Mouse (Mus musculus) urinary bladder, postnatal 36 days (tissue): ENCODE measurements around the gene Fam126b.
"Not testable (repeated sequence)": the region's sequence is repeated elsewhere in the genome, so short reads cannot be mapped to it uniquely, and the experiment has no call there.

Experiments
- DNase-seq, 2 experiments: peaks; one replicate each; pipeline ENCODE4 v3.0.0; 2022; ENCODE audit warnings: low spot score in 2 of 2, mixed read lengths in 1 of 2

The Fam126b gene

GRCm38 (mm10) chr1:58570437-58570836 is 15.7 kb downstream of the Fam126b start:
- no peak for DNase-seq

- DNase-seq = no peak
These were observed 17.5 kb downstream of the Fam126b start for GRCm38 (mm10) chr1:58568456-58569130.

GRCm38 (mm10) chr1:58566621-58567020 is 19.5 kb downstream of the Fam126b start:
- no peak for DNase-seq

GRCm38 (mm10) chr1:58564981-58565380 is 21.1 kb downstream of the Fam126b start:
- no peak for DNase-seq

GRCm38 (mm10) chr1:58562455-58562854 is 23.7 kb downstream of the Fam126b start:
- peak; percentile 29 to 31 for DNase-seq

- not testable (repeated sequence) for DNase-seq
These were observed 25.8 kb downstream of the Fam126b start for GRCm38 (mm10) chr1:58560370-58560769.

- DNase-seq = no peak
These were observed 44.7 kb downstream of the Fam126b start for GRCm38 (mm10) chr1:58541386-58541785.

GRCm38 (mm10) chr1:58507249-58507648 is 78.9 kb downstream of the Fam126b start:
- no peak for DNase-seq

GRCm38 (mm10) chr1:58504577-58505254 is 81.4 kb downstream of the Fam126b start, which contains the start of gene Orc2:
TSS of gene Orc2 (minus strand) at chr1:58505109.
- peak; percentile 81 to 90 for DNase-seq

GRCm38 (mm10) chr1:58503793-58504370 is 82.2 kb downstream of the Fam126b start:
- no peak for DNase-seq

- DNase-seq = no peak
These were observed 83.0 kb downstream of the Fam126b start for GRCm38 (mm10) chr1:58503134-58503533.

- no peak for DNase-seq
These were observed 87.4 kb downstream of the Fam126b start for GRCm38 (mm10) chr1:58498758-58499157.

- no peak for DNase-seq
These were observed 88.4 kb downstream of the Fam126b start for GRCm38 (mm10) chr1:58497678-58498077.

- DNase-seq = no peak
These were observed 90.5 kb downstream of the Fam126b start for GRCm38 (mm10) chr1:58495603-58496002.

- DNase-seq = no peak
These were observed 103.5 kb downstream of the Fam126b start for GRCm38 (mm10) chr1:58482647-58483046.

- no peak for DNase-seq
These were observed 110.5 kb downstream of the Fam126b start for GRCm38 (mm10) chr1:58475662-58476061.
